ENCODE assay signal across 8 mouse cellular contexts in genomic region chr2:26024138-26025075, GRCm38 (mm10). TPM values are rescaled to one million over a fixed set of nuclear protein-coding genes. Genes with fewer than 3 reads are reported as not detected.
DNase-seq lines count a peak whose midpoint lies in the region; TF ChIP-seq lines count a peak whose summit lies in the region.

No protein-coding gene starts in this region.

- 40% methylated on average over 4 of the region's 4 CpGs for WGBS in bone marrow, adult 2 months

- TF ChIP-seq POLR2A in bone marrow, adult 2 months (IDR thresholded peaks at IDR 0.05; ENCODE audit: borderline replicate concordance, control insufficient read depth, low read depth, low read length): no peak

- no peak overlapping the region for H3K27ac ChIP-seq in bone marrow, adult 2 months (ENCODE audit: control insufficient read depth, insufficient read depth, low read depth, low read length, poor library complexity)

- DNase-seq in heart, postnatal 10 days: peak; percentile 29 to 51
- no peak for DNase-seq in heart, postnatal 25 days (ENCODE audit: low spot score)
- DNase-seq in CD8-positive naive resting alpha-beta T cell, adult 2 months (ENCODE audit: low read depth in 2 of 2, low spot score in 2 of 2): peak; percentile 23 to 50
- DNase-seq in fibroblast of lung, adult 2 months (ENCODE audit: low read depth): peak; percentile 10
- DNase-seq in left cerebral cortex, postnatal 36 days (ENCODE audit: low spot score in 2 of 2): peak; percentile 33 to 39
- peak; percentile 29 to 63 for DNase-seq in right cerebral cortex, adult 2 months (ENCODE audit: low spot score in 2 of 2)
- no peak for DNase-seq in ovary, postnatal 10 days (ENCODE audit: low spot score)

- no peak overlapping the region for H3K4me3 ChIP-seq in bone marrow, adult 2 months (replicated peaks; ENCODE audit: control insufficient read depth, low read depth, low read length)

- peak; percentile 27 for TF ChIP-seq CTCF in bone marrow, adult 2 months (IDR thresholded peaks at IDR 0.05; ENCODE audit: control insufficient read depth, insufficient read depth, low read length)

- no peaks in the 10 kb centered on the region; the same call in 1 of the 2 replicates for H3K4me1 ChIP-seq in bone marrow, adult 2 months (ENCODE audit: control insufficient read depth, insufficient read depth, low read length)

- intact Hi-C loops in heart, postnatal 10 days (cut with DNase I): loop anchor here (1.0 kb wide), 1 partner anchor 118 kb away; no protein-coding TSS in a partner anchor
- intact Hi-C loops in heart, postnatal 25 days (cut with DNase I): loop anchor here (1.0 to 10.0 kb wide), 3 partner anchors 98 to 190 kb away; partner anchors contain the start of gene Nacc2
- intact Hi-C loops in left cerebral cortex, postnatal 36 days (cut with DNase I): loop anchor here (1.0 to 10.0 kb wide), 2 partner anchors 118 to 250 kb away; no protein-coding TSS in a partner anchor

RNA-seq across cellular contexts. Expression of gene Ubac1, which starts 2.9 kb away (rescaled TPM):
- 10 to 100 TPM; 71.6 to 76.9 TPM for total RNA-seq in heart, postnatal 10 days (2021)
- 10 to 100 TPM; 90.4 to 92.4 TPM for total RNA-seq in heart, postnatal 25 days (2021)
- 452 and 465 TPM in 2 replicates for polyA plus RNA-seq in bone marrow, adult 2 months (2011; ENCODE audit: insufficient read depth, insufficient read length, low replicate concordance, missing spikeins)
- 10 to 100 TPM; 63.2 to 64.8 TPM for total RNA-seq in left cerebral cortex, postnatal 36 days (2021)

RNA-seq across cellular contexts. Expression of gene Camsap1, which starts 41.3 kb away (rescaled TPM):
- 10 to 100 TPM; 36.3 to 37.1 TPM for total RNA-seq in heart, postnatal 10 days (2021)
- 10 to 100 TPM; 34.2 to 36.2 TPM for total RNA-seq in heart, postnatal 25 days (2021)
- polyA plus RNA-seq in bone marrow, adult 2 months (2011; ENCODE audit: insufficient read depth, insufficient read length, low replicate concordance, missing spikeins): 13.0 and 18.9 TPM in 2 replicates
- total RNA-seq in left cerebral cortex, postnatal 36 days (2021): 100 to 1,000 TPM; 154 to 163 TPM

Comparison
In these comparisons a context has a peak if more than half of its experiments do, and no peak if none do; other contexts are left out.
1. DNase-seq: peak in heart, postnatal 10 days (2 of 2), CD8-positive naive resting alpha-beta T cell, adult 2 months (2 of 2), fibroblast of lung, adult 2 months (single experiment), left cerebral cortex, postnatal 36 days (2 of 2) and right cerebral cortex, adult 2 months (2 of 2); none in heart, postnatal 25 days (single experiment) and ovary, postnatal 10 days (single experiment).
2. RNA of gene Camsap1, which starts 41.3 kb away (total RNA-seq): 154 to 163 TPM in left cerebral cortex, postnatal 36 days; 36.3 to 37.1 TPM in heart, postnatal 10 days and 34.2 to 36.2 TPM in heart, postnatal 25 days; every median in the first group is over 4 times any median in the second.